Mouse (Mus musculus): Measurements from ENCODE around the gene Galnt2.

DNA sequence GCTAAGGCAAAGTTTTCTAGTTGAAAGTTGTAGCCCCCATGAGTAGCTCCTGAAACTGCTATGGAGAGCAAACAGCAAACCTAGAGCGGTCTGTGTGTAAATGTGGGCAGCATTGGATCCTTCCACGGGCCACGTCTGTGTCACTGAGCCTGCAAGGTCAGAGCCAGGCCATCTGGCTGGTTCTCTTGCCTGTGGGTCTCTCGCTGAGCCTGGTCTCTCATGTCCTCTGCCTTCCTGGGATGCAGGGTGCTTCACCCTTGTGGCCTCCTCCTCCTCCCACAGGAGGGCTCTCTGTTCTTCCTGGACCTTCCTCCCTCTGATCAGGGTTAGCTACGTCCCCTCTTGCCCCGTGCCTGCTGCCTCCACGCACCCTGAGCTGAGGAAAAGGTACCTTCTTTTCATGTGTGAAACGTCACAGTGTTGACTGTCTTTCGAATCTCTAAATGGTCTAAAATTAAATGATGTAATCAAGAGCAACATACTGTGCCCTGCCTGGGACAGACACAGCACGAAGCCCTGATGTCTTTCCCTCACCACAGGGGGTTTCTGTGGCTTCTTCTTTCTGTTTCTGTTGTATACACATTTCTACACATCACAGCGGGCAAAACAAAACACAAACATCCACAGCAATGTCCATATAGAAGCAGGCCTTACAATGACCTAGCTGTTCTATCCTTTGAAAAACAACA is 52.6 kb downstream of the Galnt2 start:
- TF ChIP-seq MYOD1 (IDR thresholded peaks at IDR 0.05; ENCODE audit: control insufficient read depth, insufficient read length, low read depth) (no peak), CTCF (IDR thresholded peaks at IDR 0.05; ENCODE audit: control insufficient read depth, insufficient read depth, insufficient read length) (no peak), MYOG (IDR thresholded peaks at IDR 0.05; ENCODE audit: control insufficient read depth, extremely low read depth, insufficient read length) (no peak), USF1 (IDR thresholded peaks at IDR 0.05; ENCODE audit: low read depth) (no peak), FOSL1 (IDR thresholded peaks at IDR 0.05; ENCODE audit: insufficient read depth, low read length, poor library complexity, severe bottlenecking) (no peak), MAX (IDR thresholded peaks at IDR 0.05) (no peak)

Measured in C2C12 (cell line).